Mouse (Mus musculus): ENCODE data around the gene Sar1a. TPM values are rescaled to one million over a fixed set of nuclear protein-coding genes. Genes with fewer than 3 reads are reported as not detected.

Sar1a gene
- polyA plus RNA-seq, 1 experiment from 2014 or later: 204 TPM

- no peak for ATAC-seq
- H3K27ac ChIP-seq (ENCODE audit: low read depth, low read length): no peak overlapping the region
- no peaks in the 10 kb centered on the region for H3K36me3 ChIP-seq (ENCODE audit: control insufficient read depth, insufficient read depth, low read length)
- no peaks in the 10 kb centered on the region for H3K9me3 ChIP-seq (ENCODE audit: control insufficient read depth, low read length)
- H3K4me3 ChIP-seq (ENCODE audit: low read length): no peak overlapping the region
- no peak overlapping the region for H3K4me2 ChIP-seq (ENCODE audit: low read length)
- H3K9ac ChIP-seq (ENCODE audit: low read depth, low read length): no peak overlapping the region
- no peaks in the 10 kb centered on the region for H3K27me3 ChIP-seq (replicated peaks; ENCODE audit: control insufficient read depth, insufficient read depth, low read length)
- WGBS: 92% methylated on average over 12 of the region's 12 CpGs
- peaks cover 5% of the 10 kb centered on the region; the same call in 1 of the 2 replicates for H3K4me1 ChIP-seq (ENCODE audit: control insufficient read depth, insufficient read depth, low read depth, low read length)
These were observed 37.6 kb downstream of the Sar1a start for GRCm38 (mm10) chr10:61717406-61718296.

DNA sequence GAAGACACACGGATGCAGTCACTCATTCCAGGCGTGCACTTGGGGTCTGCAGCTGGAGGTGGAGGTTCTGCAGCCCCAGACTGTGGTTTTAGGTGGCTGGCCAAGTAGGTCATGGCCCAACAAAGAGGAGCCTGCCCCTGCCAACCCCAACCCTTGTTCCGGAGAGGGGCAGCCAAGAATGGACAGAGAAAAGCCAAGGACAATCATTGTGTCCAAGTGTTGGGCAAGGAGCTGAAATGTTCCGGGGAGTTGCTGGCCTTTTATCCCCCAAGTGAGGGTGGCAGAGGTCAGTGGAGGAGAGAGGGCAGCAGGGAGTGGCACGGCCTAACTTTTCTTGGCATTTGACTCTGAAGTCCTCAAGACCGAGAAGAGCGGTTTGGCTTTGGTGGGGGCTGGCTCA, 40.2 kb downstream of the Sar1a start:
- H3K9ac ChIP-seq (ENCODE audit: low read depth, low read length): no peak overlapping the region
- H3K36me3 ChIP-seq (ENCODE audit: control insufficient read depth, insufficient read depth, low read length): no peaks in the 10 kb centered on the region
- no peak overlapping the region for H3K27ac ChIP-seq (ENCODE audit: low read depth, low read length)
- H3K9me3 ChIP-seq (ENCODE audit: control insufficient read depth, low read length): no peaks in the 10 kb centered on the region
- ATAC-seq: no peak
- H3K4me2 ChIP-seq (ENCODE audit: low read length): no peak overlapping the region
- no peak overlapping the region for H3K4me3 ChIP-seq (ENCODE audit: low read length)
- H3K4me1 ChIP-seq (ENCODE audit: control insufficient read depth, insufficient read depth, low read depth, low read length): peaks cover 5% of the 10 kb centered on the region; the same call in 1 of the 2 replicates
- WGBS: 89% methylated on average over 7 of the region's 7 CpGs
- H3K27me3 ChIP-seq (replicated peaks; ENCODE audit: control insufficient read depth, insufficient read depth, low read length): no peaks in the 10 kb centered on the region

DNA sequence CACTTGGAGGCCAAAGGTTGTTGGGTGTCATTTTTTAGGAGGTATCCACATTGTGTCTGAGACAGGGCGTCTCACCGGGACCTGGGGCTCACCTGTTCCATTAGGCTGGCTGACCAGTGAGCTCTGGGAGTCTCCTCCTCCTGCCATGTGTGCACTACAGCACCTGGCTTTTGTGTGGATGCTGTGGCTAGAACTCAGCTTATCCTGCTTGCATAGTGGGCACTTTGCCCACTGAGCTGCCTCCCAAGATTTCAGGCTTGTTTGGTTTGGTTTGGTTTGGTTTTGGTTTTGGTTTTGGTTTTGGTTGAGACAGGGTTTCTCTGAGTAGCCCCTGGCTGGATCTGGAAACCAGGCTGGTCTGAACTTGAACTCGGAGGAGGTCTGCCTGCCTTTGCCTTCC, 42.1 kb downstream of the Sar1a start:
- no peak overlapping the region for H3K27ac ChIP-seq (ENCODE audit: low read depth, low read length)
- 85% methylated on average over 3 of the region's 3 CpGs for WGBS
- H3K27me3 ChIP-seq (replicated peaks; ENCODE audit: control insufficient read depth, insufficient read depth, low read length): no peaks in the 10 kb centered on the region
- no peak overlapping the region for H3K4me2 ChIP-seq (ENCODE audit: low read length)
- H3K4me1 ChIP-seq (ENCODE audit: control insufficient read depth, insufficient read depth, low read depth, low read length): no peaks in the 10 kb centered on the region
- H3K9me3 ChIP-seq (ENCODE audit: control insufficient read depth, low read length): no peaks in the 10 kb centered on the region
- no peak overlapping the region for H3K4me3 ChIP-seq (ENCODE audit: low read length)
- ATAC-seq: no peak
- no peak overlapping the region for H3K9ac ChIP-seq (ENCODE audit: low read depth, low read length)
- no peaks in the 10 kb centered on the region for H3K36me3 ChIP-seq (ENCODE audit: control insufficient read depth, insufficient read depth, low read length)

- Histone ChIP-seq H3K9ac (ENCODE audit: low read depth, low read length) (no peak overlapping the region), H3K4me2 (ENCODE audit: low read length) (no peak overlapping the region), H3K9me3 (ENCODE audit: control insufficient read depth, low read length) (no peaks in the 10 kb centered on the region), H3K4me1 (ENCODE audit: control insufficient read depth, insufficient read depth, low read depth, low read length) (no peaks in the 10 kb centered on the region), H3K27me3 (replicated peaks; ENCODE audit: control insufficient read depth, insufficient read depth, low read length) (no peaks in the 10 kb centered on the region), H3K4me3 (ENCODE audit: low read length) (no peak overlapping the region), H3K27ac (ENCODE audit: low read depth, low read length) (no peak overlapping the region), H3K36me3 (ENCODE audit: control insufficient read depth, insufficient read depth, low read length) (no peaks in the 10 kb centered on the region)
- 76% methylated on average over 6 of the region's 6 CpGs for WGBS
- no peak for ATAC-seq
These were observed 43.2 kb downstream of the Sar1a start for GRCm38 (mm10) chr10:61723271-61723670.

DNA sequence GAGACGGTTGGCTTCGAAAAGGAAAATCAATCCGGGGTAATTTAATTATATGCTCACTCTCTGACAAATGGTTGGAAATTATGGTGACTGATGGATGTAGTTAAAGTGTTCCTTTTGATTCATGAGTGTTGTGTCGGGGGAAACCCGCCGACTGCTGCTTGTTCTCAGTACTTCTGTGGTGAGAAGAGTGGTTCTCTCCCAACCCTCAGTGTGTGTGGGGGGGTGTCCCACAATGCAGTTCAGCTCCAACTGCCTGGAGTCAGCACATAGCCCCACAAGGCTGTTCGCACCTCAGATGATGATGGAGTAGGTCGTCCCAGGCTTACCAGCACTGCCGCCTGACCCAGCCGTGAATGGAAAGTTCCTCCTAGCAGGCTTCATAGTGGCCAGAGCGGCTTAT, 49.1 kb downstream of the Sar1a start:
- H3K9me3 ChIP-seq (ENCODE audit: control insufficient read depth, low read length): no peaks in the 10 kb centered on the region
- 73% methylated on average over 11 of the region's 11 CpGs for WGBS
- no peaks in the 10 kb centered on the region for H3K4me1 ChIP-seq (ENCODE audit: control insufficient read depth, insufficient read depth, low read depth, low read length)
- H3K27ac ChIP-seq (ENCODE audit: low read depth, low read length): no peak overlapping the region
- ATAC-seq: no peak
- H3K9ac ChIP-seq (ENCODE audit: low read depth, low read length): no peak overlapping the region
- H3K36me3 ChIP-seq (ENCODE audit: control insufficient read depth, insufficient read depth, low read length): peaks cover 2% of the 10 kb centered on the region; the same call in 1 of the 2 replicates
- H3K27me3 ChIP-seq (replicated peaks; ENCODE audit: control insufficient read depth, insufficient read depth, low read length): no peaks in the 10 kb centered on the region
- no peak overlapping the region for H3K4me2 ChIP-seq (ENCODE audit: low read length)
- no peak overlapping the region for H3K4me3 ChIP-seq (ENCODE audit: low read length)

DNA sequence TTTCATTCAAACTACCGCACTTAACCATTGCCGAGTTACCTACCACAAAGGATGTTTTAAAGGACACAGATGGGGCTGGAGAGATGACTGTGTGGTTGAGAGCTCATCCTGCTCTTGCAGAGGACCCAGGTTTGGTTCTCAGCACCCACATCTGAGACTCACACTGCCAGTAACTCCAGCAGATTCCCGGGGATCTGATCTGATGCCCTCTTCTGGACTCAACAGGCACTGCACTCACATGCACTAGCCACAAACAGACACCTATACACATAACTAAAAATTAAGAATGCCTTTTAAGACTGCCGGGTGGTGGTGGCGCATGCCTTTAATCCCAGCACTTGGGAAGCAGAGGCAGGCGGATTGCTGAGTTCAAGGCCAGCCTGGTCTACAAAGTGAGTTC, 50.1 kb downstream of the Sar1a start:
- ATAC-seq: no peak
- Histone ChIP-seq H3K4me3 (ENCODE audit: low read length) (no peak overlapping the region), H3K9ac (ENCODE audit: low read depth, low read length) (no peak overlapping the region), H3K4me1 (ENCODE audit: control insufficient read depth, insufficient read depth, low read depth, low read length) (no peaks in the 10 kb centered on the region), H3K27ac (ENCODE audit: low read depth, low read length) (no peak overlapping the region), H3K36me3 (ENCODE audit: control insufficient read depth, insufficient read depth, low read length) (peaks cover 2% of the 10 kb centered on the region; the same call in 1 of the 2 replicates), H3K27me3 (replicated peaks; ENCODE audit: control insufficient read depth, insufficient read depth, low read length) (no peaks in the 10 kb centered on the region), H3K9me3 (ENCODE audit: control insufficient read depth, low read length) (no peaks in the 10 kb centered on the region), H3K4me2 (ENCODE audit: low read length) (no peak overlapping the region)
- 98% methylated on average over 6 of the region's 6 CpGs for WGBS

GRCm38 (mm10) chr10:61734377-61734776, 54.3 kb downstream of the Sar1a start:
- H3K9me3 ChIP-seq (ENCODE audit: control insufficient read depth, low read length): no peaks in the 10 kb centered on the region
- no peak overlapping the region for H3K4me2 ChIP-seq (ENCODE audit: low read length)
- H3K36me3 ChIP-seq (ENCODE audit: control insufficient read depth, insufficient read depth, low read length): peaks cover 11% of the 10 kb centered on the region; the same call in 1 of the 2 replicates
- no peaks in the 10 kb centered on the region for H3K4me1 ChIP-seq (ENCODE audit: control insufficient read depth, insufficient read depth, low read depth, low read length)
- 46% methylated on average over 3 of the region's 3 CpGs for whole genome bisulfite sequencing
- no peak overlapping the region for H3K9ac ChIP-seq (ENCODE audit: low read depth, low read length)
- H3K4me3 ChIP-seq (ENCODE audit: low read length): no peak overlapping the region
- no peak for ATAC-seq
- H3K27ac ChIP-seq (ENCODE audit: low read depth, low read length): no peak overlapping the region
- H3K27me3 ChIP-seq (replicated peaks; ENCODE audit: control insufficient read depth, insufficient read depth, low read length): no peaks in the 10 kb centered on the region

GRCm38 (mm10) chr10:61736671-61737078, 56.6 kb downstream of the Sar1a start:
- Histone ChIP-seq H3K4me2 (ENCODE audit: low read length) (no peak overlapping the region), H3K4me1 (ENCODE audit: control insufficient read depth, insufficient read depth, low read depth, low read length) (no peaks in the 10 kb centered on the region), H3K27ac (ENCODE audit: low read depth, low read length) (peak overlapping the region; percentile 54; the same call in 1 of the 2 replicates), H3K27me3 (replicated peaks; ENCODE audit: control insufficient read depth, insufficient read depth, low read length) (no peaks in the 10 kb centered on the region), H3K9ac (ENCODE audit: low read depth, low read length) (no peak overlapping the region), H3K9me3 (ENCODE audit: control insufficient read depth, low read length) (no peaks in the 10 kb centered on the region), H3K36me3 (ENCODE audit: control insufficient read depth, insufficient read depth, low read length) (peaks cover 22% of the 10 kb centered on the region), H3K4me3 (ENCODE audit: low read length) (no peak overlapping the region)
- 0 out of 2 replicates have a peak, but pooled peaks have one; percentile 41 for ATAC-seq
- WGBS: 75% methylated on average over 10 of the region's 10 CpGs

GRCm38 (mm10) chr10:61737537-61737936, 57.4 kb downstream of the Sar1a start:
- no peak for ATAC-seq
- Histone ChIP-seq H3K9me3 (ENCODE audit: control insufficient read depth, low read length) (no peaks in the 10 kb centered on the region), H3K36me3 (ENCODE audit: control insufficient read depth, insufficient read depth, low read length) (peaks cover 25% of the 10 kb centered on the region), H3K4me1 (ENCODE audit: control insufficient read depth, insufficient read depth, low read depth, low read length) (no peaks in the 10 kb centered on the region), H3K9ac (ENCODE audit: low read depth, low read length) (no peak overlapping the region), H3K4me3 (ENCODE audit: low read length) (no peak overlapping the region), H3K27me3 (replicated peaks; ENCODE audit: control insufficient read depth, insufficient read depth, low read length) (no peaks in the 10 kb centered on the region), H3K4me2 (ENCODE audit: low read length) (no peak overlapping the region), H3K27ac (ENCODE audit: low read depth, low read length) (no peak overlapping the region)
- WGBS: 94% methylated on average over 1 of the region's 1 CpGs
